Mouse (Mus musculus): ENCODE data around the gene Slc35c2. TPM values are rescaled to one million over a fixed set of nuclear protein-coding genes. Genes with fewer than 3 reads are reported as not detected.
A peak's percentile ranks its signal among the peaks of the same experiment; 100 is the strongest.

The Slc35c2 gene
- 10 to 100 TPM; 93.2 to 96.7 TPM for total RNA-seq (2021)

DNA sequence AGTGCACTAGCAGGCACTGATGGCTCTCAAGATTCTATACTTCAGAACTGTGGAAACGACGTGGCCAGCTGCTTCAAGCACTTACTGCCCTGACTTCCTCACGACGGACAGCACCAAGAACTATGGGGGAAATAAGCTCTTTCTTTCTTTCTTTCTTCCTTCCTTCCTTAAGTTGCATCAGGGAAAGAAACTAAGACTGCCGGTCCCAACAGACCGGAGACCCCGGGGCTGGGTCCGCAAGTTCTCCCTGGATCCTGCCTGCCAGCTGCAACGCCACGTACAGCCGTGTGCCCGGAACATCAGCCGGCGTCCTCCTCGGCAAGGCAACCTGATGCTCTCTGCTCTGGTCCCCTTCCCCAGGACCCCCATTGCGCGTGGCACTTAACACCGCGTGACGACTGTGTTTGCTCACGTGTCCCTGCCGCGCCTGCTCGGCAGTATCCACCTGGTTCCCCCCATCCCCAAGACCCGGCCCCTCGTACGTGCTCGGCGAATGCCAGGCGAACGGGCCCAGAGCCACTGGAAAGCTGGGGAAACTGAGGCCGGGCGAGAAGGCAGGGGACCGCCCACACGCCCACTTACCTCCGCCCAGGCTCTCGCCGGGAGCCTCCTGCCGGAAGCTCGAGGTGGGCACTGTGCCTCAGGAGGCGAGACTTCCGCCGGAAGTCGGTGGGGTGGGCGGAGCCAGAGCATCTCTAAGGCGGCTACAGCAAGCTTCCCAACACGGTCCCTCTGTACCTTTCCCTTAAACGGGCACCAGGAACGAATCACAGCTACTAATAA is at the start of gene Slc35c2:
TSS of gene Slc35c2 (minus strand) at position 668 of the 783 bp plus-strand sequence.
- peak; percentile 92 to 94 for DNase-seq (ENCODE audit: extremely low spot score in 1 of 2, low spot score in 1 of 2)

GRCm38 (mm10) chr2:165337191-165337590 is 49.5 kb upstream of the Slc35c2 start:
- peak in 1 of 2 experiments; percentile 67 for DNase-seq (ENCODE audit: extremely low spot score in 1 of 2, low spot score in 1 of 2)

- DNase-seq (ENCODE audit: extremely low spot score in 1 of 2, low spot score in 1 of 2) = no peak
Measured at GRCm38 (mm10) chr2:165332610-165333210, 45.0 kb upstream of the Slc35c2 start.

DNA sequence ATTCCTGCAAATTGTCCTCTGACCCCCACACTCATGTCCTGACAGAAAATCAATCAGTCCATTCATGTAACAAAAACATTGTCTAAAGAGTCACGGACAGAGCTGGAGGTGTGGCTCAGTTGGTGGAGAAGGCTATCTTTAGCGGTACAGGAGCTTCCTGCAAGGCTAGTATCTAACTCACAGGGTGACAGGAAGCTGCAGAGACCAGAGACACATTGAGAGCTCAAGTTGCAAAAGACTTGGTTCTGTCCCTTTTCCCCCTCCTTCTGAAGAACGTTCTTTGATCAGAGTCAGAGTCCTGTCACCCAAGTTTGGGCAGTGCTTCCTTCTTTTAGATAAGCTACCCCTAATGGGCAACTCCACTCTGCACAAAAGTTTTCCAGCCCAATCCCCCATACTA is 42.0 kb upstream of the Slc35c2 start:
- DNase-seq (ENCODE audit: extremely low spot score in 1 of 2, low spot score in 1 of 2) = no peak

DNA sequence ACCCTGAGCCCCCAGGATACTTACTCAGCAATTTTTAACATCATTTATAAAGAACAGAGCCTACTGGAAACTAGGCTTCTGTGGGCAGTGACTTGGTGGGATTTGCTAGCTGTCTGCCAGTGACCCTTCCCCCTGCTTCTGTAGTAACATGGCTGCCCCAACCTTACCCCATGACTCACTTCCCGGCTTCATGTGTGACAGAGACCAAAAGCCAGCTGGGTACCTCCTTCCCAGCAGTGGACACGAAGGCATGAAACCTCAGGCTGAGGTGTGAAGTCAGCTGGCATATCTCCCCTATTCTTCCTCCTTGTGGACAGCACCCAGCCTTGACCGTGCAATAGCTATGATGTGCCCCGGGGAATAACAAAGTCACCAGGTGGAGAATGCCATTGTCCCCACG is 41.1 kb upstream of the Slc35c2 start:
- DNase-seq (ENCODE audit: extremely low spot score in 1 of 2, low spot score in 1 of 2) = no peak

GRCm38 (mm10) chr2:165327386-165327785 is 39.7 kb upstream of the Slc35c2 start:
- DNase-seq (ENCODE audit: extremely low spot score in 1 of 2, low spot score in 1 of 2) = no peak

GRCm38 (mm10) chr2:165326304-165327190 is 38.9 kb upstream of the Slc35c2 start, which contains the start of gene Elmo2:
Elmo2 (minus strand) TSS chr2:165326479.
- DNase-seq (ENCODE audit: extremely low spot score in 1 of 2, low spot score in 1 of 2) = peak; percentile 91 to 94

- no peak for DNase-seq (ENCODE audit: extremely low spot score in 1 of 2, low spot score in 1 of 2)
Measured at GRCm38 (mm10) chr2:165325521-165326303, 38.0 kb upstream of the Slc35c2 start.

DNA sequence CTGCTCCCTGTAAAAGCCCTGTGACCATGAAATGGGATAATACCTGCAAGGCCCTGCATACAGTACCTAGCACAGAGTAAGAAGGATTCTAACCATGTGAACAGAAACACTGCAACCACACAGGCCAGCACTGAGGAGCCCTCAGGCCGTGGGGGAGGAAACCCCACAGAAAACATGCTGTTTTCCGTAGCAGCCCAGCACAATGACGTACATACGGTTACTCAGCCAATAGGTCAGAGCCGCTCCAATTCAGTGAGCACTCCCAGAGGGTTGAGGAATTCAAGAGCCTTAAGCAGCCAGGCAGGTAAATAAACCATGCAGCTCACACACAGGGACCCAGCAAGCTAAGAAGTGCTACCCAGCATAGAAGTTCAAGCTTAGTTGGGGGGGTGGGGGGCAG is 36.3 kb upstream of the Slc35c2 start:
- no peak for DNase-seq (ENCODE audit: extremely low spot score in 1 of 2, low spot score in 1 of 2)

GRCm38 (mm10) chr2:165323484-165323883 is 35.8 kb upstream of the Slc35c2 start:
- DNase-seq (ENCODE audit: extremely low spot score in 1 of 2, low spot score in 1 of 2) = no peak

GRCm38 (mm10) chr2:165321981-165322735 is 34.5 kb upstream of the Slc35c2 start:
- no peak for DNase-seq (ENCODE audit: extremely low spot score in 1 of 2, low spot score in 1 of 2)

- no peak for DNase-seq (ENCODE audit: extremely low spot score in 1 of 2, low spot score in 1 of 2)
Measured at GRCm38 (mm10) chr2:165321381-165321888, 33.8 kb upstream of the Slc35c2 start.

DNA sequence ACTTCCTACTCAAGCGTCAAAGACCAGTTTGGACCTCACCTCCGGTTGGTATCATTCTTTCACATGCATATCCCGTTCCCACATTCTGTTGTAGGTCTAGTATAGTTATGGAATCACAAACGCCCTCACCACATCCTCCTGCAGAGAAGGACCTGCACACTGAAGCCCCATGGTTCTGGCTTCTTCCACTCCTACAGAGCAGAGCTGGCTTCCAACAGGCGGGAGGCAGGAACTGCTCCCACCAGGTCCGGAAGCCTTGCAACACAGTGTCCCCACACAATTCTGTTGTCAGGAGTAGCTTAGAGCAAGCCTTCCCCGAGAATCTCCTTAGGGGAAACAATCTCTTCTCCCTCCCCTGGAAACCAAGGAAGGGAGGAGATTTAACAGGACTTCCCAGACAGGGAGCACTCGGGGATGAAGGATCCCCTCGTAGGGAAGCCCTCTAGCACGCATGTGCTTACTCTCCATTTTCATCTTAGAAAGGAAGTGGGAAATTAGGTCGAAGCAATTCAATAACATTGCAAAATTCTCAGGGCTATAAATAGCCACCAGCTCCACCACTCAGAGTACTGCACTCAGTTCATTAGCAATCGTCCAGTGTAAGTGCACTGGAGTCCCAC is 33.0 kb upstream of the Slc35c2 start:
- no peak for DNase-seq (ENCODE audit: extremely low spot score in 1 of 2, low spot score in 1 of 2)

- DNase-seq (ENCODE audit: extremely low spot score in 1 of 2, low spot score in 1 of 2) = no peak
Measured at GRCm38 (mm10) chr2:165319503-165319902, 31.8 kb upstream of the Slc35c2 start.

- DNase-seq (ENCODE audit: extremely low spot score in 1 of 2, low spot score in 1 of 2) = no peak
Measured at GRCm38 (mm10) chr2:165318941-165319340, 31.3 kb upstream of the Slc35c2 start.

GRCm38 (mm10) chr2:165317621-165318263 is 30.1 kb upstream of the Slc35c2 start:
- DNase-seq (ENCODE audit: extremely low spot score in 1 of 2, low spot score in 1 of 2) = no peak

DNA sequence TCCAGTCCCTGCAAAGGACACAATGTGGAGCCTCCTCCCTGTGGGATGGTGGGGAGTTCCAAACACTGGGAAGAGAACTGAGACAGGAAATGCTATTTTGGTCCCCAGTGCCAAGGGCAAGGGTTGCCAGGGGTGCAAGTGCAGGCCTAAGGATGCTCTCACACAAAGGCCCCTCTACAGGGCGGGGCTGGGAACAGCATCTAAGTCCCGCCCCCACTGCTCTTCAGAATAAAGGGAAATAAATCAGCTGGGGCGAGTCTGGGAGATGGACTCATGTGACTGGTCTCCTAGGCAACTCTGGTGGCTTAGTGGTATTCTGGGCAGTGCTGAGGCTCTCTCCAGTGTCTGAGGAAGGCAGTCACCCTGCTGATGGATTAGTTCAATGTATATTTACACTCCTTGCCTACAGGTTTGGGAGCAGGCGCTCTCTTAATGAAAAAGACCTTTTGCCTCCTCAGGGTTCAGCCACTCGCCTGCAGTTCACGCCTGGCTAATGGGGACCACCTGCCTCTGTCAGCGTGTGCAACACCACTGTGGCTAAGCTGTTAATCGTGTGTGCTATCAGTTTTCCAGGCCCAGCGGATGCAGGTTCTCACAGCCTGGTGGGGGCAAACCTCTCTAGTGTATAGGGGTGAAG is 29.3 kb upstream of the Slc35c2 start:
- DNase-seq (ENCODE audit: extremely low spot score in 1 of 2, low spot score in 1 of 2) = peak in 1 of 2 experiments; percentile 52

DNA sequence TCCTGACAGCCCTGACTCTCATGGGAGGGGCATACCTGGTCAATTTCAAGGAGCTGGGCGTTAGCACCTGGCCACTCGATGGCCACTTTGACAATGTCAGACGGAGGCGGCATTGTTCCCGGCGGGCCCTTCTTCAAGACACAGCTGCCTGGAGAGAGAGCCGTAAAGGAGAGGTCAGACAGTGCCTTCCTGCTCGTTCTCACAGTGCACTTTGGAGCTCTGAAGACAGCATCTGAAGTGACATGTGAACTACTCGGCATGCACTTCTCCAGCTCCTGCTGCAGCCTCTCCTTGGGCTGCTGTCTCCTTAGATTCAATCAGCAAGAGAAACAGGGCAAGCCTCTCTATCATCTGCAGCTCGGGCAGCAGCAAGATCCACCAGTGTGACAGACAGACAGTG is 28.5 kb upstream of the Slc35c2 start:
- no peak for DNase-seq (ENCODE audit: extremely low spot score in 1 of 2, low spot score in 1 of 2)

Measured in layer of hippocampus, postnatal 25 days (tissue).